Mouse (Mus musculus) heart, embryonic 13.5 days (tissue): ENCODE results near the gene Cfdp1. TPM values are rescaled to one million over a fixed set of nuclear protein-coding genes. Genes with fewer than 3 reads are reported as not detected.

Experiments
- ATAC-seq: fragments of 200-750 bp; cut with Nextera tagmentation; 2 replicates; pipeline ENCODE4 v1.8.0; 2017; ENCODE audit warnings: moderate TSS enrichment; ENCODE audit not compliant: insufficient number of reproducible peaks, low FRiP score, low TSS enrichment; ENCODE audit errors: extremely low read depth
- H3K27ac ChIP-seq: fragments of 300-500 bp; sonication (generic); replicated peaks from 2 replicates; pipeline ENCODE4 v1.5.1; 2015; ENCODE audit warnings: moderate library complexity, mild to moderate bottlenecking, inconsistent platforms
- H3K27me3 ChIP-seq: fragments of 300-500 bp; sonication (generic); replicated peaks from 2 replicates; pipeline ENCODE4 v1.6.1; 2015; ENCODE audit warnings: mild to moderate bottlenecking, inconsistent platforms
- H3K36me3 ChIP-seq: fragments of 300-500 bp; sonication (generic); 2 replicates; pipeline ENCODE4 v1.6.1; 2015; ENCODE audit warnings: mild to moderate bottlenecking, inconsistent platforms
- H3K4me1 ChIP-seq: fragments of 300-500 bp; sonication (generic); 2 replicates; pipeline ENCODE4 v1.6.1; 2015; ENCODE audit warnings: inconsistent platforms
- H3K4me2 ChIP-seq: fragments of 300-500 bp; sonication (generic); 2 replicates; pipeline ENCODE4 v1.6.1; 2015; ENCODE audit warnings: inconsistent platforms, mild to moderate bottlenecking, moderate library complexity
- H3K4me3 ChIP-seq: fragments of 300-500 bp; sonication (generic); 2 replicates; pipeline ENCODE4 v1.5.1; 2015; ENCODE audit warnings: moderate library complexity, mild to moderate bottlenecking, inconsistent platforms
- H3K9ac ChIP-seq: fragments of 300-500 bp; sonication (generic); 2 replicates; pipeline ENCODE4 v1.6.1; 2015; ENCODE audit warnings: inconsistent platforms, mild to moderate bottlenecking, moderate library complexity
- H3K9me3 ChIP-seq: fragments of 300-500 bp; sonication (generic); 2 replicates; pipeline ENCODE4 v1.6.1; 2016; ENCODE audit warnings: inconsistent platforms
- WGBS: fragments of 180-500 bp; shearing (Covaris S2); methylation state at CpG from one replicate; pipeline ENCODE4 v1.1.7; 2015; ENCODE audit warnings: mixed read lengths; 5-methylcytosine and 5-hydroxymethylcytosine counted together
- polyA plus RNA-seq: library from polyadenylated mRNA; unstranded; fragments of >200 nt; fragmentation: Nextera tagmentation; extraction: Ambion mirVana; gene quantifications from 2 replicates; pipeline ENCODE4 v1.2.1, GENCODE M21; 2015

Gene Cfdp1
- polyA plus RNA-seq, 1 experiment from 2014 or later = 132 TPM

DNA sequence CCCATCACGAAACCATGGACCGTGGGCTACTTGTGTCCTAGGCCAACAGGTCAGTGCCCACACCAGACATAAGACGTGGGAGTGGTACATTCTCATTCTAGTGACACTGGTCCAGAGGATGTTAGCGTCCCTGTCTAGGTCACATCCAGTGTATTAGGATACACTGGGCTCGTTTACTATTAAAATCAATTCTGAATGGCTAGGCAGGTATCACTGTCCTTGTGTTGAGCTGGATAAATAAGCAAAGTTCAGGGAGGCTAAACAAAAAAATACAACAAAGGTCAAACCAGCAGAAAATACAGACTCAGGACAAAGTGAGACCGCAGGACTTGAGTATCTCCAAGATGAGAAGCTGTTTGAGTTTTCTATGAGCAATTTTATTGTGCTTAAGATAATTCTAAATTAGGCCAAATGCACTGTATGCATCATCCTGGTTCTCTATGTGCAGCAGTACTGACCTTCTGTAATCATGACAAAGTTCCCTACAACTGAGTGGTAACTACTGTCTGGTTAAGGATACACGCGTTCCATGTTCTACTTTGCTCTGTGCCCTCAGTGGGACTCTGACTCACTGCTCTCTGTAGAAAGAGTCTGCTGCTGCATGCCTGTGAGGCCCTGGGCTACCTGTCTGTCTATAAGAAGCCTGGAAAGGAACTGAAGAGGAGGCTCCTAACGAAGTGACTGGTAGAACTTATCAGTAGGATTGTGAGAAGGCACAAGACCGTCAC, 73.2 kb downstream of the Cfdp1 start:
- 85% methylated on average over 10 of the region's 10 CpGs for WGBS
- Histone ChIP-seq H3K27me3 (no peaks in the 10 kb centered on the region), H3K9ac (no peak overlapping the region), H3K36me3 (peaks cover 29% of the 10 kb centered on the region), H3K4me1 (peaks cover 53% of the 10 kb centered on the region), H3K4me2 (no peak overlapping the region), H3K4me3 (no peak overlapping the region), H3K9me3 (no peaks in the 10 kb centered on the region), H3K27ac (no peak overlapping the region)
- no peak for ATAC-seq

DNA sequence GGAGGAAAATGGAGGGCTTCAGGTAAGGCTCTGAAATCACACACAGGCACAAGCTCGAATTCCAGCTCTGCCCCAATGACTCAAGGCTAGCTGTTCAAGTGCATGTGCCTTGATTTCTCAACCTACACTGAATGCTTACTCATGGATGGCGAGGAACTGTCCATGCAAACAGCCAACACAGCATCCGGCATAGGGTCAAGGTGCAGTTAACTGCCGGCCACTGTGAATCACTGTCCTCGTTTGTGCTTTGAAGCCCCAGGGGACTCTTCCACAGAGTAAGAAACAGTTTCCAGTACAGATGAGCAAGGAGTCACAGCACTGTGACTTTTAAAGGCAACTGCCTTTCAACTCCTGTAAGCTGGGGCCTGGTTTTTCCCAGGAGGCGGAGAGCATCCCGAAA, 74.4 kb downstream of the Cfdp1 start:
- H3K4me1 ChIP-seq = peaks cover 47% of the 10 kb centered on the region
- H3K9me3 ChIP-seq = no peaks in the 10 kb centered on the region
- H3K4me2 ChIP-seq = no peak overlapping the region
- no peak for ATAC-seq
- H3K9ac ChIP-seq = no peak overlapping the region
- 63% methylated on average over 7 of the region's 7 CpGs for WGBS
- no peak overlapping the region for H3K4me3 ChIP-seq
- H3K36me3 ChIP-seq = peaks cover 37% of the 10 kb centered on the region
- H3K27ac ChIP-seq = no peak overlapping the region
- H3K27me3 ChIP-seq = no peaks in the 10 kb centered on the region

DNA sequence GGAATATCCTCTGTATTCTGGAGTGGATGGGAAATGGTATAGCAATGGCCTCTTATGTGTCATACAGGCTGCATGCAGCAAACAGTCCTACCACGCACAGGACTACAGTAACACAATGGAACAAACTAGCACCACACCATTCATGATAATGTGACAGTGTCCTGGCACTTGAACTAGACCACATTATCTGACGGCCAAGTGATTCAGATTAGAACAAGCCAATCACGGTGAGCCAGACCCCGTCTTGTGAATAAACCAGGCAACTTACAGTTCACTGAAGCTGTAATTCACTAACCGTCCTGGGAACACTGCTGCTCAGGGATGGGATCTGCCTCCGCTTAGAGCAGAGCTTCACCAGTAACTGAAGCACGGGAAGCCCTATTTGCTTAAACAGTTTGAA, 75.3 kb downstream of the Cfdp1 start:
- H3K4me2 ChIP-seq = no peak overlapping the region
- peak overlapping the region; percentile 62 for H3K27ac ChIP-seq
- H3K9me3 ChIP-seq = no peaks in the 10 kb centered on the region
- ATAC-seq = no peak
- H3K27me3 ChIP-seq = no peaks in the 10 kb centered on the region
- H3K4me1 ChIP-seq = peaks cover 54% of the 10 kb centered on the region
- peaks cover 44% of the 10 kb centered on the region for H3K36me3 ChIP-seq
- no peak overlapping the region for H3K4me3 ChIP-seq
- peak overlapping the region; percentile 33; the same call in 1 of the 2 replicates for H3K9ac ChIP-seq
- 31% methylated on average over 7 of the region's 7 CpGs for WGBS

DNA sequence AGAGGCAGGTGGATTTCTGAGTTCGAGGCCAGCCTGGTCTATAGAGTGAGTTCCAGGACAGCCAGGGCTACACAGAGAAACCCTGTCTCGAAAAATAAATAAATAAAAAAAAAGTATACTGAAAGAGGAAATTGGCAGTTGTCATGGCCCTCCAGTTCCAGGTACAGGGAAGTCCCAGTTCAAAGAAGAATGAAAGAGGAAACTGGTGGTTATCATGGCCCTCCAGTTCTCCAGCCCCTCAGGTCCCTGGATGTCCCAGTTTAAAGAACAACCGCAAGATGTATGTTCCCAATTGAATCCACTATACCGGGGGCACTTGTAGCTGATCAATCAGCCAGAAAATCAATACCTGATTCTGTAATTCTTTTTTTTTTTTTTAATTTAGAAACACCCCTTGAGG, 77.6 kb downstream of the Cfdp1 start:
- H3K4me1 ChIP-seq = peaks cover 62% of the 10 kb centered on the region
- ATAC-seq = no peak
- peaks cover 50% of the 10 kb centered on the region for H3K36me3 ChIP-seq
- no peak overlapping the region for H3K27ac ChIP-seq
- no peaks in the 10 kb centered on the region for H3K27me3 ChIP-seq
- H3K9ac ChIP-seq = no peak overlapping the region
- 84% methylated on average over 4 of the region's 4 CpGs for WGBS
- H3K4me2 ChIP-seq = no peak overlapping the region
- no peak overlapping the region for H3K4me3 ChIP-seq
- H3K9me3 ChIP-seq = no peaks in the 10 kb centered on the region

DNA sequence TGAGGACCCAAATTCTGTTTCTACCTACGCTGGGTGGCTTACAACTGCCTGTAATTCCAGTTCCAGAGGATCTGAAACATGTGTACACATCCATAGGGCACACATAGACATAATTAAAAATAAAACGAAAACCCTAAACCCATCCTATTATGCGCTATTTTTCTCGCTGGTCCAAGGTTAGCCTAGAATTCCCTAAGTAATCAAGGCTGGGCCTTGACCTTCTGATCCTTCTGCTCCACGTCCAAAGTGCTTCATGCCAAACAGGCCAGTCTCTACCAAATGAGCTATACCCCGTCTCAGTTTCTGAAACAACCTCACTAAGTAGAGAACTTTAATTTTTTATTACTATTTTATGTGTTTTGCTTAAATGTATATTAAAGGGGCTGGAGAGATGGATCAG, 78.3 kb downstream of the Cfdp1 start:
- peaks cover 53% of the 10 kb centered on the region for H3K36me3 ChIP-seq
- WGBS = 87% methylated on average over 6 of the region's 6 CpGs
- no peak overlapping the region for H3K9ac ChIP-seq
- no peak overlapping the region for H3K4me2 ChIP-seq
- no peaks in the 10 kb centered on the region for H3K27me3 ChIP-seq
- no peak for ATAC-seq
- peaks cover 69% of the 10 kb centered on the region for H3K4me1 ChIP-seq
- no peak overlapping the region for H3K27ac ChIP-seq
- H3K4me3 ChIP-seq = no peak overlapping the region
- H3K9me3 ChIP-seq = no peaks in the 10 kb centered on the region

DNA sequence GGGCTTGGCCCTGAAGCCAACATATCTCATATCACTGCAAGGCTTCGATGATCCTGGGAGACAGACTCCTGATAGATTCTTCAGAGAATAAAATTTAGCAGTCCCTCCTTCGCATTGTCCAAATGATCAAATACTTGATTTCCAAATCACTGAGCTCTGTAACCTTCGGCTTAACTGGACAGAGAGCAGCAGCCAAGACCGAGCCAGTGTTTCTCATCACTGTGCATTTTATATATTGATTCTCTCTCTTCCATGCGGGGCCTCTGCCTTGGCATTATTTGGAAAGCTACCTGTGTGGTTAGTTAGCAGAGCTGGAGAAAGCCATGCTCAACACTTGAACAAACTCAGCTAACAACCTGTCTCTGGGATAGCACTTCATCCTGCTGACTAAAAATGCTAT, 80.6 kb downstream of the Cfdp1 start:
- no peak for ATAC-seq
- peak overlapping the region; percentile 61 for H3K27ac ChIP-seq
- peaks cover 58% of the 10 kb centered on the region for H3K4me1 ChIP-seq
- H3K36me3 ChIP-seq = peaks cover 49% of the 10 kb centered on the region
- no peaks in the 10 kb centered on the region for H3K9me3 ChIP-seq
- no peak overlapping the region for H3K4me3 ChIP-seq
- H3K27me3 ChIP-seq = no peaks in the 10 kb centered on the region
- H3K9ac ChIP-seq = no peak overlapping the region
- H3K4me2 ChIP-seq = no peak overlapping the region
- WGBS = 78% methylated on average over 5 of the region's 5 CpGs

DNA sequence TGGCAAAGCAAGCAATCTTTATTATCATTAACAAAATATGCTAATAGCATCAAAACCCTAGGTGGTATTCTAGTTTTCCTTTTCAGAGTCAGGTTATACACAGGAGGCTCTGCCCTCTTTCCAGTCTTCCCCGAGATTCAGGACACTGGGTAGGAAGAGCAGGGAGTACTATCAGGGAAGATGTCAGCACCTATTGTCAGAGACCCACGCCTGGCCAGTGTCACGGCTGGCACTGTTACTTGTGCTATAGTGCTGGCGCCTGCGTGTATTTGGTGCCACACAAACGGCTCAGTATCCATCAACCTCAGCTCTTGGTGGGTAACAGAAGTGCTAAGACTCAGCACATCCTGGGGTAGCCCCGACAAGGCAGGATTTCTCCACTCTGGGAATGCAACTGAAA, 81.0 kb downstream of the Cfdp1 start:
- Histone ChIP-seq H3K4me3 (no peak overlapping the region), H3K27ac (peak overlapping the region; percentile 61; the same call in 1 of the 2 replicates), H3K4me1 (peaks cover 54% of the 10 kb centered on the region), H3K9me3 (no peaks in the 10 kb centered on the region), H3K27me3 (no peaks in the 10 kb centered on the region), H3K4me2 (no peak overlapping the region), H3K36me3 (peaks cover 49% of the 10 kb centered on the region), H3K9ac (no peak overlapping the region)
- WGBS = 38% methylated on average over 7 of the region's 7 CpGs
- ATAC-seq = no peak

DNA sequence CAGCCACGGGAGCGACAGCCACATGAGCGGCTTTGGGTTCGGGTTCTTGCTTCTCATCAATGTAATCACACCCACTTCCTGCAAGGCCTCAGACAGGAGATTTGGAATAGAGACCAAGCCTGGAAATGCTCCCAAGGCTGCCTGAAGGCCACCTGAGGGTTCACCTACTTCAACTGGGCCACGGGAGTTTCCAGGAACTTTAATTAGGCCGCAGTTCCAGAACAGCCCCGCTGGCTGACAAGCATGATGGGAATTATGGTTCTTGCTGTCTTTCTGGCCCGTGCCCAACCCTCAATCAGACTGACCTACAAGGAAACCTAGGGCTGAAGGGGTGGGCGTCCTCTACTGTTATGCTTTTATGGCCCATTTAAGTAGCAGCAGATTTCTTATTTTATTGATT, 82.0 kb downstream of the Cfdp1 start:
- H3K4me1 ChIP-seq = peaks cover 53% of the 10 kb centered on the region
- no peaks in the 10 kb centered on the region for H3K27me3 ChIP-seq
- 81% methylated on average over 9 of the region's 9 CpGs for WGBS

DNA sequence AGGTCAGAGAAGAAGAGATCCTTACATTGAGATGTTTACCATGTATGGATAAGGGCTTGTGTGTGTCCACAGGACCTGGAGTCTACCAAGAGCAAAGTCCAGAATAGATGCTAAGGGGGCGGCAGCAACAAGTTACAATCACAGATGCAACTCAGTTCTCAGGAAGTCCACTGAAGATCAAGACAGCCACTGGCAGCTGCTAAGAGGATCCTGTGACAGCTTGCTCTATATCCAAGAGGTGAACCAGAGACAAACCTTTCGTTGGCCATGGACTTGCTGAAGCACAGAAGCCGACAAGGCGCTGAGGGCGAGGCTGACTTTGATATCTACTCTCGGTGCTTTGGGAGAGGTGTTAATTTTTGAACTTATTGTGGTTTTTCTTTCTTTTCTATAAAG, 82.5 kb downstream of the Cfdp1 start:
- ATAC-seq = no peak
- Histone ChIP-seq H3K9ac (no peak overlapping the region), H3K4me2 (no peak overlapping the region), H3K27me3 (no peaks in the 10 kb centered on the region), H3K9me3 (no peaks in the 10 kb centered on the region), H3K36me3 (peaks cover 52% of the 10 kb centered on the region), H3K4me1 (peaks cover 53% of the 10 kb centered on the region), H3K27ac (peak overlapping the region; percentile 45), H3K4me3 (no peak overlapping the region)
- 66% methylated on average over 6 of the region's 6 CpGs for WGBS

More for the DNA sequence above, 82.0 kb downstream of the Cfdp1 start:
- Histone ChIP-seq H3K9me3 (no peaks in the 10 kb centered on the region), H3K4me2 (no peak overlapping the region), H3K27ac (peak overlapping the region; percentile 45), H3K36me3 (peaks cover 51% of the 10 kb centered on the region), H3K4me3 (no peak overlapping the region), H3K9ac (no peak overlapping the region)
- no peak for ATAC-seq

DNA sequence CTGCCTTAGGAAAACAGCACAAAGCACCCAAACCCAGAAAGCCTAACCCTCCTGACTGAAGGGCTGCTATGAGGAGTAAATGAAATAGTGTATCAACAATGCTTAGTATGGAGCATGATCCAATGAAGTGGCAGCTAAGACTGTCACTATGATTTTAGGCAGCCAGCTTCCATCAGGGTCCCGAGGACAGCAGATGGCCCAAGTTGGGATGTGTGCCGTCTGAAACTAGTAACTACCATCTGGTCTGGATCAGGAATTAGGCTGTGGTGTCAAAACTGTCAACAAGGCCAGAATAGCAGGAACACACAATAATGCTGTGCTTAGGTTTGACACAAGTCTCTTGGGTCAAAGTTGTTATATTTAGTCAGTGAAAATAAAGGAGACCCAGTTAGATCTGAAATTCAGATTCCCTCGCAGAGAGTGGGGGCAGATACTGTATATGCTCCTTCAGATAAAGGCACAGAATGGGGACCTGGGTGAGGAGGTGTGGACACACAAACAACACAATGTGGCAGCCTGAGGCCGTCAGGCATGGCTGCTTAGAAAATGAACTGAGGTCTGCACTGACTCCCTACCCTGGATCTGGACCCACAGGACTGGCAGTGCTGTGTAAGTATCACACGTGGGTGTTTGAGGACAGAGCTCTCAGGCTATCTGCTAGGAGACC, 83.0 kb downstream of the Cfdp1 start:
- no peak overlapping the region for H3K4me2 ChIP-seq
- H3K4me3 ChIP-seq = no peak overlapping the region
- H3K27me3 ChIP-seq = no peaks in the 10 kb centered on the region
- 53% methylated on average over 5 of the region's 5 CpGs for WGBS
- no peaks in the 10 kb centered on the region for H3K9me3 ChIP-seq
- peaks cover 57% of the 10 kb centered on the region for H3K36me3 ChIP-seq
- ATAC-seq = no peak
- H3K9ac ChIP-seq = no peak overlapping the region
- peaks cover 53% of the 10 kb centered on the region for H3K4me1 ChIP-seq
- H3K27ac ChIP-seq = peak overlapping the region; percentile 45

DNA sequence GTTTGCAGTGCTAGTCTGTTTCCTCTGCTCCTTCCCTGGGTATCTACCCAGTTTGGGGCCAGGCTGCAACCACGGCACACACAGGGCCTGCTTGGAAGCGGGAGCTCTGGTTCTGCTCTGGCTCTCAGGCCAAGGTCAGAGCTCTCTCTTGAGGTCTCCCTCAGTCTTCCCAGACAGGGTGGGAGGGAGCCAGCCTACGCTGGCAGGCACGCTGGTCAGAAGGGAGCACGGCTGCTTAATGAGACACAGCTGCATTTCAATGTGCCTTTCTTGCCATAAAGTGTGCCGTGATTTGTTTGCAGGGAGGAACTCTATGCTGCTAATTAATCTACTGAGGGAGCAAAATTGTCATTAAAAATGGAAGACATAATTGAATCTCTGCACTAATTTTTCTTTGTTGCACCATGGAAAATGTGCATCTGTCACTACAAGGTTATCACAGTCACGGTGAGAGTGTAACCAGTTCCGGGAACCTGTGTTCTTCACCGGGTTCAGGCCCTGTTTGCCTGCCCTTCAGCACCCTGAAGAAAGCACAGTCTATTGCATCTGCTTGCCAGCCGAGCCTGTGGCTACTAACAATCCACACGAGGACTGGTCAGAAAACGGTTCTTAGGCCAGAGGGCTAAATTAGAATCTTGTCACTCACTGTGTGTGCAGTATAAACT, 84.2 kb downstream of the Cfdp1 start:
- Histone ChIP-seq H3K4me1 (peaks cover 49% of the 10 kb centered on the region), H3K9me3 (no peaks in the 10 kb centered on the region), H3K4me3 (no peak overlapping the region), H3K27me3 (no peaks in the 10 kb centered on the region), H3K36me3 (peaks cover 61% of the 10 kb centered on the region), H3K27ac (peak overlapping the region; percentile 62), H3K4me2 (no peak overlapping the region), H3K9ac (peak overlapping the region; percentile 25; the same call in 1 of the 2 replicates)
- 53% methylated on average over 12 of the region's 12 CpGs for WGBS
- no peak for ATAC-seq
